Mouse (Mus musculus) lung, adult 2 months (tissue): ENCODE results near the gene Tbcb.

ENCODE experiments used
- CTCF ChIP-seq: fragments of 200-500 bp; IDR thresholded peaks from 2 replicates; pipeline ENCODE4 v1.5.1; 2011; ENCODE audit warnings: mild to moderate bottlenecking, low read length, control low read depth; ENCODE audit not compliant: insufficient read depth
- POLR2A ChIP-seq: fragments of 200-500 bp; IDR thresholded peaks from 2 replicates; pipeline ENCODE4 v1.6.1; 2011; ENCODE audit warnings: low read depth, mild to moderate bottlenecking, control low read depth, low read length, borderline replicate concordance; ENCODE audit errors: extremely low read depth

DNA sequence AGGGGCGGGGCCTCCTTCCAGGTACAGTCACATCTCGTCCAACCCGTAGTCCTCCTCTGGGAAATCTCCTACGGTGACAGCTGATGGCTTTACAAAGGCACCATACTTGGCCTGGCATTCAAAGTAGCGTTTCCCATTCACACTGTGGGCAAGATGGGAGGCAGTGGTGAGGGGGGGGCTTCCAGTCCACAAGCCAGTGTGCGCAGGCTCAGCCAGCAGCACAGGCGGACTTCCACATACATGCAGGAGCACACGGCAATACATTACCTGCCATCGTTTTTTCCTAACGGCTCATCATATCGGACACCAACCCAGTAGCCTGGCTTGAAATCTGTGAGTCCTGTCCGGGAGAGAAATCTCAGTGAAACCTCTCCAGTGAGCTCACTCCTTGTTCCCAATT is 7.9 kb downstream of the Tbcb start:
- TF ChIP-seq CTCF (no peak), POLR2A (no peak)
